Mouse (Mus musculus) neural tube, embryonic 15.5 days (tissue): ENCODE results near the gene Rpl6. TPM values are rescaled to one million over a fixed set of nuclear protein-coding genes. Genes with fewer than 3 reads are reported as not detected.
"Not testable (repeated sequence)": the region's sequence is repeated elsewhere in the genome, so short reads cannot be mapped to it uniquely, and the experiment has no call there.

Experiments
- ATAC-seq: fragments of 200-750 bp; cut with Nextera tagmentation; 2 replicates; pipeline ENCODE4 v1.8.0; 2017; ENCODE audit warnings: mild to moderate bottlenecking, moderate TSS enrichment, moderate library complexity; ENCODE audit not compliant: low FRiP score
- H3K27ac ChIP-seq: fragments of 300-500 bp; sonication (generic); replicated peaks from 2 replicates; pipeline ENCODE4 v1.5.1; 2015; ENCODE audit warnings: mild to moderate bottlenecking, inconsistent platforms
- H3K27me3 ChIP-seq: fragments of 300-500 bp; sonication (generic); replicated peaks from 2 replicates; pipeline ENCODE4 v1.6.1; 2015; ENCODE audit warnings: inconsistent platforms
- H3K36me3 ChIP-seq: fragments of 300-500 bp; sonication (generic); 2 replicates; pipeline ENCODE4 v1.6.1; 2015; ENCODE audit warnings: inconsistent platforms
- H3K4me1 ChIP-seq: fragments of 300-500 bp; sonication (generic); 2 replicates; pipeline ENCODE4 v1.6.1; 2015; ENCODE audit warnings: inconsistent platforms
- H3K4me2 ChIP-seq: fragments of 300-500 bp; sonication (generic); 2 replicates; pipeline ENCODE4 v1.6.1; 2015; ENCODE audit warnings: inconsistent platforms, mild to moderate bottlenecking, moderate library complexity
- H3K4me3 ChIP-seq: fragments of 300-500 bp; sonication (generic); replicated peaks from 2 replicates; pipeline ENCODE4 v1.5.1; 2015; ENCODE audit warnings: mild to moderate bottlenecking, inconsistent platforms
- H3K9ac ChIP-seq: fragments of 300-500 bp; sonication (generic); replicated peaks from 2 replicates; pipeline ENCODE4 v1.6.1; 2015; ENCODE audit warnings: mild to moderate bottlenecking, inconsistent platforms
- H3K9me3 ChIP-seq: fragments of 300-500 bp; sonication (generic); replicated peaks from 2 replicates; pipeline ENCODE4 v1.6.1; 2016; ENCODE audit warnings: inconsistent platforms
- WGBS: fragments of 180-500 bp; shearing (Covaris S2); methylation state at CpG from one replicate; pipeline ENCODE4 v1.1.7; 2015; ENCODE audit warnings: mixed read lengths; 5-methylcytosine and 5-hydroxymethylcytosine counted together
- polyA plus RNA-seq: library from polyadenylated mRNA; unstranded; fragments of >200 nt; fragmentation: Nextera tagmentation; extraction: Ambion mirVana; gene quantifications from 2 replicates; pipeline ENCODE4 v1.2.1, GENCODE M21; 2015

Rpl6 gene
- polyA plus RNA-seq, 1 experiment from 2014 or later = 343 TPM

DNA sequence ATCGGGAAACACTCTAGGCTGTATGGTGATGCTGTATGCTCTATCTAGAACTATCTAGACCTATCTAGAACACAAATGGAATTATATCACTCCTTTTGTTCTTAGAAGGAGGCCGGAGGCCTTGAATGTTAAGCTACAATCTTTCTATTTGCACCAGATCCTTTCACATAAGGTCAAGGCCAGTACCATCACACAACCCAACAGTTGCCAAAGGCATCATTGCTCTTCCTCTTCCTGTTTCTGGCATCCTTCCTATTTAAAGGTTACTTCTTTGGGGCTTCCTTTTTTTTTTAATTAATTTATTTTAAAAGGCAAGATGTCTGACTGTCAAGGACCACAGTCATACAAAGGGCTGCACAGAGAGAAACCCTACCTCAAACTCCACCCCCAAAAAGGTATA lies 6.9 kb upstream of the Rpl6 start:
- Histone ChIP-seq H3K36me3 (no peaks in the 10 kb centered on the region), H3K4me1 (no peaks in the 10 kb centered on the region), H3K27ac (no peak overlapping the region), H3K4me3 (no peak overlapping the region), H3K9ac (no peak overlapping the region), H3K9me3 (no peaks in the 10 kb centered on the region), H3K4me2 (no peak overlapping the region), H3K27me3 (peaks cover 5% of the 10 kb centered on the region; the same call in 1 of the 2 replicates)
- ATAC-seq = no peak
- WGBS = 81% methylated on average over 2 of the region's 2 CpGs

DNA sequence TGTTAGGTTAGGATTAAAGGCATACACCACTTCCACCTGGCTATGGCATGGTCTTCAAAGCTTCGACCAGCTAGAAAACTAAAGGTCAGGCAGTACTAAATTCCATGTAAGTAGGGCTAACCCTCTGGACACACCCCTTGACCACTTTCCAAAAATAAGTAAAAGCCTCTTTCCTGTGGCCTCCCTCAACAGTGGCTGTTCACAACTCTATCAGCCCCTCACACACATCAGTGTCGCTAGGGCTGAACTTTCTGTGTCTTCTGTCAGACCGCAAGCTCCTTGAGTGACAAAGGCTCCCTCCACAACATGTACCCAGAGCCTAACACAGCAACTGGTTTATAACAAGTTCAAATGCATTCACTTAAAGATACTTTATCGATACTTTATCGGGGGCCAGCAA lies 5.9 kb upstream of the Rpl6 start:
- Histone ChIP-seq H3K27me3 (peaks cover 5% of the 10 kb centered on the region; the same call in 1 of the 2 replicates), H3K9me3 (no peaks in the 10 kb centered on the region)
- WGBS = 86% methylated on average over 5 of the region's 5 CpGs

DNA sequence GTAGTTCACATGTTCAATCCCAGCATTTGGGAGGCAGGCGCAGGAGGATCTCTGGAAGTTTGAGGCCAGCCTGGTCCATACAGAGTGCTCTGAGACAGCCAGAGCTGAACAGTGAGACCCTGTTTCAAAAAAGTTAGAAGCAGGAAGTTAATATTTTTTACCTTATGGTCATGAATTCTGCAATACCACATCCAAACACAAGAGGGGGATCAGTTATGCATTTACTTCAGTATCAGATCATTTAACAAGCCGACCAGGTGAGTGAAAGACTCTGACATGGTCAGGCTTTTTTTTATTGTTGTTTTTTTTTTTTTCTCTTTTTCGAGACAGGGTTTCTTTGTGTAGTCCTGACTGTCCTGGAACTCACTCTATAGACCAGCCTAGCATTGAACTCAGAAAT lies 2.5 kb upstream of the Rpl6 start:
- Histone ChIP-seq H3K4me2 (no peak overlapping the region), H3K4me3 (no peak overlapping the region), H3K36me3 (peaks cover 11% of the 10 kb centered on the region), H3K9ac (no peak overlapping the region), H3K9me3 (no peaks in the 10 kb centered on the region), H3K27me3 (peaks cover 5% of the 10 kb centered on the region; the same call in 1 of the 2 replicates), H3K27ac (no peak overlapping the region), H3K4me1 (peaks cover 24% of the 10 kb centered on the region)
- ATAC-seq = no peak
- 51% methylated on average over 3 of the region's 3 CpGs for WGBS

More for the DNA sequence above, 5.9 kb upstream of the Rpl6 start:
- ATAC-seq = no peak
- H3K4me1 ChIP-seq = no peaks in the 10 kb centered on the region
- H3K4me3 ChIP-seq = no peak overlapping the region
- no peak overlapping the region for H3K4me2 ChIP-seq
- H3K27ac ChIP-seq = no peak overlapping the region
- H3K36me3 ChIP-seq = no peaks in the 10 kb centered on the region
- H3K9ac ChIP-seq = no peak overlapping the region

DNA sequence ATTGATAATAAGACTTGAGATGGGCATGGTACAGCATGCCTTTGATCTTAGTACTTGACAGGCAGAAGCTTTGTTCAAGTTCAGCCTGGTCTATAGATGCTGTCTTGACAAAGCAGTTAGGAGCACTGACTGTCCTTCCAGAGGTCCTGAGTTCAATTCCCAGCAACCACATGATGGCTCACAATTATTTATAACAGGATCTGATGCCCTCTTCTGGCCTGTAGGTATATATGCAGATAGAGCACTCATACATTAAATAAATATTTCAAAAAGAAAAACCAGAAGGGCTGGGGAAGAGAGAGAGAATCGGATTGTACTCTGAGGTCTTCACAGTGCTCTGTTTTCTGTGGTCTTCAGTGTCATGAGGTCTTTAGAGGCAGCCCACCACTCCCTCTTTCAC lies 1.8 kb upstream of the Rpl6 start:
- H3K4me2 ChIP-seq = no peak overlapping the region
- ATAC-seq = no peak
- H3K9me3 ChIP-seq = no peaks in the 10 kb centered on the region

DNA sequence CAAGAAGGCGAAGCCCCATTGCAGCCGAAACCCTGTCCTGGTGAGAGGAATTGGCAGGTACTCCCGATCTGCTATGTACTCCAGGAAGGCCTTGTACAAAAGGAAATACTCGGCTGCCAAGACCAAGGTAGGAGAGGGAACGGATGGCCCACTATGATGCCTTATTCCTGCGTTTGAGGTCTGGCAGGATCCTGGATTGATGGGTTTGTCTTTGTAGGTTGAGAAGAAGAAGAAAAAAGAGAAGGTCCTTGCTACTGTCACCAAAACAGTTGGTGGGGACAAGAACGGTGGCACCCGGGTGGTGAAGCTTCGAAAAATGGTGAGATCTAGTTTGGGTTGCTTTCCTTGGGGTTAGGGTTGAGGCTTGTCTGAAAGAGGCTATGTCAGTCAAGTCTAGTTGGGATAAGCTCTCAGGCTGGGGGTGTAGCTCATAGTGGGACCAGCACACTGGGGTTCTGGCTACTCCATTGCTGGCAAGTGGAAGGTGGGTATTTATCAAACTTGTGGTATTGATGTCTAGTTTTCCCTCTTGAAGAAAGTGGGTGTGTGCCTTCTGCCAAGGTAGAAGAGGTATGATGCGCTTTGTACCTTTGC lies 1.4 kb downstream of the Rpl6 start:
- 76% methylated on average over 9 of the region's 10 CpGs for WGBS
- not testable (repeated sequence) for H3K27me3 ChIP-seq, ATAC-seq, H3K9me3 ChIP-seq, H3K27ac ChIP-seq
- peak overlapping the region; percentile 88 for H3K4me3 ChIP-seq
- peaks cover 48% of the 10 kb centered on the region for H3K36me3 ChIP-seq
- H3K9ac ChIP-seq = peak overlapping the region; percentile 97
- peaks cover 33% of the 10 kb centered on the region for H3K4me1 ChIP-seq
- peak overlapping the region; percentile 80 for H3K4me2 ChIP-seq

More for the DNA sequence above, 1.8 kb upstream of the Rpl6 start:
- 89% methylated on average over 1 of the region's 1 CpGs for whole genome bisulfite sequencing
- peaks cover 5% of the 10 kb centered on the region; the same call in 1 of the 2 replicates for H3K27me3 ChIP-seq
- H3K36me3 ChIP-seq = peaks cover 18% of the 10 kb centered on the region
- H3K4me3 ChIP-seq = no peak overlapping the region
- no peak overlapping the region for H3K27ac ChIP-seq
- H3K9ac ChIP-seq = no peak overlapping the region
- H3K4me1 ChIP-seq = peaks cover 28% of the 10 kb centered on the region

DNA sequence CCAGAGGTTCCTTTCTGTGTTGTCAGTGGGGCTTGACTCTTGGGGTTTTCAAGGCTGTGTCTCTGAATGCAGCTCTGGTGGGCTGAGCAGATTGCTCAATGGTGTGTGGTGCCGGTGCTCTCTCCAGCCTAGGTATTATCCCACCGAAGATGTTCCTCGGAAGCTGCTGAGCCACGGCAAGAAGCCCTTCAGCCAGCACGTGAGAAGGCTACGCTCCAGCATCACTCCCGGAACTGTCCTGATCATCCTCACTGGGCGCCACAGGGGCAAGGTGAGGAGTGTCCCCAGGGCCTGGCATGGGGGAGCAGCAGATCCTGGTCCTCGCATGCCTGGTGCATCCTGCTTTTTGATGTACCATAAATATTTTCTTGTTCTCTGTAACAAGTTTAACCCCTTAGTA lies 2.3 kb downstream of the Rpl6 start:
- no peak overlapping the region for H3K4me3 ChIP-seq
- H3K27me3 ChIP-seq = no peaks in the 10 kb centered on the region
- H3K36me3 ChIP-seq = peaks cover 57% of the 10 kb centered on the region
- 81% methylated on average over 9 of the region's 9 CpGs for WGBS
- no peaks in the 10 kb centered on the region for H3K9me3 ChIP-seq
- H3K27ac ChIP-seq = no peak overlapping the region
- no peak overlapping the region for H3K4me2 ChIP-seq
- peaks cover 33% of the 10 kb centered on the region for H3K4me1 ChIP-seq
- no peak for ATAC-seq
- H3K9ac ChIP-seq = 0 out of 2 replicates have a peak overlapping the region, but pooled peaks have one; percentile 97

DNA sequence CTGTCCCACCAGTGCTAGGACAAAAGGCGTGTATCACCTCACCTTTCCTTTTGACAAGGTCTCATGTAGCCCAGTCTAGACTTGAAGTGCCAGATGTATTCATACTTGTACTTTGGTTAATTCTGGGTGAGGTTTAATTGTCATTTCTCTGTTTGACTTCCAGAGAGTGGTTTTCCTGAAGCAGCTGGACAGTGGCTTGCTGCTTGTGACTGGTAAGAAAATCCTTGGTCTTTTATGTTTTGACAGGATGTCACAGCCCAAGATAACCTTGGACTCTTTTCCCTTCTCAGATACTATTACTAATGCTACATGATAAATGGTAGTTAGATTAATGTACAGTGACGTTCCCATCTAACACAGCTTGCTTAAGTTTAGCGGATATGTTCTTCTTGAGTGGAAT lies 2.7 kb downstream of the Rpl6 start:
- no peak overlapping the region for H3K9ac ChIP-seq
- no peak overlapping the region for H3K4me3 ChIP-seq
- no peak overlapping the region for H3K4me2 ChIP-seq
- H3K27me3 ChIP-seq = no peaks in the 10 kb centered on the region
- H3K4me1 ChIP-seq = peaks cover 33% of the 10 kb centered on the region
- no peak for ATAC-seq
- H3K36me3 ChIP-seq = peaks cover 61% of the 10 kb centered on the region
- H3K9me3 ChIP-seq = no peaks in the 10 kb centered on the region
- no peak overlapping the region for H3K27ac ChIP-seq
- 91% methylated on average over 3 of the region's 3 CpGs for WGBS

DNA sequence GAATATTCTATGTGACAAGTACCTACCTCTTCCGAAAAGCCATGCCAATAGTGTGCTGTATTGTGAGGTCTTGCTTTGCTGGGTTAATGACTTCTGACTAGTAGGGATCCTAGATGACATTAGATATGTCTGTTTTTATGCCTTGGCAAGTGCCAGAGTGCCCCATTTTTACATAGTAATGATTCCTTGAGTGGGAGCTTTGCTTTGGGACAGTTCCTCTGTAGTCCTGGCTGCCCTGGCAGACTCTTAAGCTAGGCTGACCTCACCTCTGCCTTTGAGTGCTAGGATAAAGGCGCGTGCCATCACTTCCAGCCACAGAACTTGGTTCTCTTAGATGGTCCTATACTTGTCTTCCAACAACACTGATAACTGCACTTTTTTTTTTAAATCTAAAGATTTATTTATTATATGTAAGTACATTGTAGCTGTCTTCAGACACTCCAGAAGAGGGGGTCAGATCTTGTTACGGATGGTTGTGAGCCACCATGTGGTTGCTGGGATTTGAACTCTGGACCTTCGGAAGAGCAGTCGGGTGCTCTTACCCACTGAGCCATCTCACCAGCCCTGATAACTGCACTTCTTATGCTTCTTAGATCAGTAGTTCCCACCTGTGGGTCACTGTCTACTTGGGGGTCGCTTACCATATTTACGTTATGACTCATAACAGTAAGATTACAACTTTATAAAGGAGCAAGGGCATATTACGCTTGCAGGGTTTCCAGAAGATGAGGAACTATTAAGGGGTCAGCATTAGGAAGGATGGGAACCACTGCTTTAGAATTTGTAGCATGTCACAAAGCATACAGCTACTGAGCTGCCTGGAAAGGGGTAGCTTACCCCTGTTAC lies 5.7 kb downstream of the Rpl6 start:
- Histone ChIP-seq H3K9me3 (no peaks in the 10 kb centered on the region), H3K27me3 (no peaks in the 10 kb centered on the region), H3K36me3 (peaks cover 70% of the 10 kb centered on the region), H3K4me1 (peaks cover 27% of the 10 kb centered on the region), H3K9ac (no peak overlapping the region), H3K4me3 (no peak overlapping the region), H3K27ac (no peak overlapping the region), H3K4me2 (no peak overlapping the region)
- 91% methylated on average over 9 of the region's 9 CpGs for WGBS
- ATAC-seq = no peak

DNA sequence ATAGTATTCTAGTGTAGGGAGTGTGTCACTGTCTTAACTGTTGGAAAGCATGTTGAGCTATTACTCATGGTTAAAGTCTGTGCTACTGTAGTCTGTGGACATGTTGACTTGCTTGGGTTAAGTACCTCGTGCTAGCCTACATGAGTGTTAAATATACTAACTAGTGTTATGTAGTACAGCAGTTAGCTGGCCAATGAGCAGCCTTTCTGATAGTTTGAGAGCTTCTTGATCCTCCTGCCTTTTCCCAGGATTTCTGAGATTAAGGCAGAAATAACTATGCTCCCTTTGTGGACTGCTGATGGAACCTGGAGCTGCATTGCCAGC lies 6.3 kb downstream of the Rpl6 start:
- no peak overlapping the region for H3K4me2 ChIP-seq
- H3K27ac ChIP-seq = no peak overlapping the region
- H3K27me3 ChIP-seq = no peaks in the 10 kb centered on the region
- H3K36me3 ChIP-seq = peaks cover 70% of the 10 kb centered on the region
- ATAC-seq = no peak
- no peaks in the 10 kb centered on the region for H3K9me3 ChIP-seq
- no peak overlapping the region for H3K4me3 ChIP-seq
- peaks cover 21% of the 10 kb centered on the region for H3K4me1 ChIP-seq
- 92% methylated on average over 1 of the region's 1 CpGs for WGBS
- no peak overlapping the region for H3K9ac ChIP-seq

DNA sequence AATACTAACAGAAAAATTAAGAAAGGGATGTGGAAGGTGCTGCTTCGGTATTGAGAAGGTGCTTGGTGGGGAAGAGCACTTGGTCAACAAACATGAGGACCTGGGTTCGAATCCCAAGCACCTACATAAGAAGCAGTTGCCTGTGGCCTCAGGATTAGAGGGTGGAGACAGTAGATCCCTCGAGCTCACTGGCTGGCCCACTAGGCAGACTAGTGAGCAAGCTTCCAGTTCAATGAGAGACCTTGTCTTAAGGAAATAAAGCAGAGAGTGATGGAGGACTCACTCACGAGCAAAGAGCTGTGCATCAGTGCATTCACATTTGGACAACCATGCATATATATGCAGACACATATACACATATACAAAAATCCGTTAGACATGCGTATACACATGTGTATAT lies 7.8 kb downstream of the Rpl6 start:
- Histone ChIP-seq H3K4me2 (no peak overlapping the region), H3K36me3 (peaks cover 55% of the 10 kb centered on the region)
- WGBS = 93% methylated on average over 6 of the region's 6 CpGs

DNA sequence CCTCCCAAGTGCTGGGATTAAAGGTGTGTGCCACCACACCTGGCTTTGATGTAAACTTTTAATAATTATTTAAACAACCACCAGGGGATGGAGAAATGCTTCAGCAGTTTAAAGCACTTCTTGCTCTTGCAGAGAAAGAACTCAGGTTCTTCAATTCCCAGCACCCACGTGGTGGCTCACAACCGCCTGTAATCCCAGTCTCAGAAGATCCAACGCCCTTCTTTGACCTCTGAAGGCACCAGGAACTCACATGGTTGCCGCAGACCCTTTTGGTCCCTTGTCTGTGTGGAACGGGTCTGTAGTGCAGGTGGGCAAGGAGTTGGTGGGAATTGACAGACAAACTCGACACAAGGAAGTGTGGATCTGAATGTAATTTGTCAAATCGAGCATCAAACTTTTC lies 10.4 kb downstream of the Rpl6 start:
- 60% methylated on average over 7 of the region's 7 CpGs for WGBS
- H3K27ac ChIP-seq = no peak overlapping the region
- H3K4me3 ChIP-seq = no peak overlapping the region
- peaks cover 31% of the 10 kb centered on the region for H3K36me3 ChIP-seq
- H3K9ac ChIP-seq = no peak overlapping the region
- no peak overlapping the region for H3K4me2 ChIP-seq
- no peaks in the 10 kb centered on the region for H3K27me3 ChIP-seq
- 0 out of 2 replicates have a peak, but pooled peaks cover 2% of the 10 kb centered on the region for H3K4me1 ChIP-seq
- no peak for ATAC-seq
- H3K9me3 ChIP-seq = no peaks in the 10 kb centered on the region

More for the DNA sequence above, 7.8 kb downstream of the Rpl6 start:
- Histone ChIP-seq H3K9ac (no peak overlapping the region), H3K27ac (no peak overlapping the region), H3K4me3 (no peak overlapping the region), H3K27me3 (no peaks in the 10 kb centered on the region), H3K9me3 (no peaks in the 10 kb centered on the region), H3K4me1 (peaks cover 7% of the 10 kb centered on the region)
- ATAC-seq = no peak
